Mouse (Mus musculus): ENCODE results near the gene Esyt3.

DNA sequence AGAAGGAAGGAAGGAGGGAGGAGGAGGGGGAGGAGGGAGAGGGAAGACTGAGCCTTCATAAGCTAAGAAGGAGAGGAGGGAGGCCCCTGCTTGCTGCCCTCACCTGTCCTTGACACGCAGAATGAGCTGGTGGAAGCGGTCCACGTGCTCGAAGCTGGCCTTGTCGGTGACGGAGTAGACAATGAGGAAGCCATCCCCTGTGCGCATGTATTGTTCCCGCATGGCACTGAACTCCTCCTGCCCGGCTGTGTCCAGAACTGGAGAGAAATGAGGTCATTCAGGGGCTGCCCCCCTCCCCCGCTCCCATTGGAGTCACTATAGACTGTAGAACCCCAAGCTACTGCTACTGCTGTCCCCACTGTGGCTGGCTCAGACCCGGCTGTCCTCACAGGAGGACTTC lies 36.0 kb upstream of the Esyt3 start:
- no peak for TF ChIP-seq POLR2A (IDR thresholded peaks at IDR 0.05; ENCODE audit: insufficient read length, low read depth)
- no peak for TF ChIP-seq CEBPB (IDR thresholded peaks at IDR 0.05; ENCODE audit: insufficient read depth, poor library complexity, severe bottlenecking)
- TF ChIP-seq MYOG (IDR thresholded peaks at IDR 0.05; ENCODE audit: control insufficient read depth in 1 of 3, insufficient read depth in 1 of 3, insufficient read length in 2 of 3, low read depth in 2 of 3), result no peak
- TF ChIP-seq POLR2AphosphoS2 (IDR thresholded peaks at IDR 0.05; ENCODE audit: insufficient read length, low read depth), result no peak
- no peak for TF ChIP-seq MAX (IDR thresholded peaks at IDR 0.05; ENCODE audit: low read depth)
- no peak for TF ChIP-seq USF1 (IDR thresholded peaks at IDR 0.05; ENCODE audit: low read depth)
- TF ChIP-seq TCF12 (IDR thresholded peaks at IDR 0.05; ENCODE audit: insufficient read depth, poor library complexity, severe bottlenecking), result no peak
